Mouse (Mus musculus): ENCODE measurements around the gene Mif4gd.

GRCm38 (mm10) chr11:115626824-115627616, 14.3 kb upstream of the Mif4gd start:
- TF ChIP-seq GATA1 (IDR thresholded peaks at IDR 0.05; ENCODE audit: borderline replicate concordance, low read length) (no peak), FLI1 (IDR thresholded peaks at IDR 0.05; ENCODE audit: low read length) (no peak)
